8 mouse cellular contexts compared by ENCODE assay signal in the genomic region with DNA sequence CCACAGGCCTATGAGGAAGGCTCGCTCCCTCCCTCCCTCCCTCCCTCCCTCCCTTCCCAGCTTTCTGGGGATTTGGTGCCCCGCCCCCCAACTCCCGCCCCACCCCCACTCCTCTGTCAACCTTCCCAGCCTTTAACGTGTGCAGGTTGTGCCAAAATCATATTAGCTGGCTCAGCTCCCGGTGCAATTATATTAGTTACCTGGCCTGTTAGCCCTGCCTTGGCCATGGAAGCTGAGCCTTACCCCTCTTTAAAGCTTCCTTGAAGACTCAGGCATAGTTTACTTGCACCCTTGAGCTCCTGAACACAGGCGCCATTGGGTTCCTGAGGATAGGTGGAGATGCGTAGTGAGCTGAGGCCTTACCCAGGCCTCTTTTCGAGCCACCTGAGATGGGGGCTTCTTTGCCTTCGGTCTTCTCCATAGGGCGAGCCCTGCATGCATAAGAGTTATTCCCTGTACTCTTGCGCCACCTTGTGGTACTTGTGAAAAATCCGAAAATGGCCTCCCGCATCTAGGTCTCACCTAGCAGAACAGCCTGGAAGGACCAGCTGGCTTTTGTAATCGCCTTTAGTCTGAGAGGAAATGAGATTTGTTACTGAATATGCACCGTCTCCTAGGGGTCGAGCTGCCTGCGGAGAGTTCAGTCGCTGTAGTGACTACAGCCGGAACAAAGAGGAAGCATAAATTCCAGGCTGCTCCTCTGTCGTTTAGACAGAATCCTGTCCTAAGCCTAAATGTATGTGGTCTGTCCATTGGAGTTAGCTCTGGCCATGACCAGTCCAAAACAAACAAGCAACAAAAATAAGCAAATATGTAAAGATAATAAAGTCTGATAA. TPM values are rescaled to one million over a fixed set of nuclear protein-coding genes. Genes with fewer than 3 reads are reported as not detected.
DNase-seq lines count a peak whose midpoint lies in the region; ATAC-seq and TF ChIP-seq lines count a peak whose summit lies in the region.

No protein-coding gene starts in this region.

- H3K4me2 ChIP-seq in lung, embryonic 14.5 days = no peak overlapping the region

- peak; percentile 98 for ATAC-seq in frontal cortex, adult (ENCODE audit: low TSS enrichment)
- ATAC-seq in hematopoietic stem cell, adult 5-6 weeks (replicated peaks in 1 of 2; ENCODE audit: insufficient read depth in 1 of 2, low FRiP score in 2 of 2, low TSS enrichment in 1 of 2, low read depth in 1 of 2, poor library complexity in 2 of 2, severe bottlenecking in 2 of 2) = peak; percentile 80 to 88
- peak; percentile 76 for ATAC-seq in lung, embryonic 14.5 days (ENCODE audit: insufficient read depth)

- TF ChIP-seq EP300 in MEL (IDR thresholded peaks at IDR 0.05; ENCODE audit: low read depth in 1 of 2, low read length in 2 of 2) = no peak

- no peak for TF ChIP-seq POLR2A in MEL (IDR thresholded peaks at IDR 0.05; ENCODE audit: control insufficient read depth in 1 of 2, insufficient read depth in 1 of 2, low read depth in 1 of 2, low read length in 2 of 2, poor library complexity in 1 of 2)
- TF ChIP-seq POLR2A in cerebellum, adult 2 months (IDR thresholded peaks at IDR 0.05; ENCODE audit: borderline replicate concordance, insufficient read depth, low read length) = no peak
- TF ChIP-seq POLR2A in olfactory bulb, adult 2 months (IDR thresholded peaks at IDR 0.05; ENCODE audit: insufficient read depth, low read depth, low read length) = no peak
- TF ChIP-seq POLR2A in thymus, adult 2 months (IDR thresholded peaks at IDR 0.05; ENCODE audit: control insufficient read depth, extremely low read depth, insufficient read depth, low read length, poor library complexity) = no peak

- H3K27me3 ChIP-seq in MEL (ENCODE audit: control insufficient read depth in 1 of 2, insufficient read depth in 2 of 2, low read length in 2 of 2) = no peaks in the 10 kb centered on the region
- H3K27me3 ChIP-seq in cerebellum, adult 2 months (ENCODE audit: control insufficient read depth, insufficient read depth, low read length) = no peaks in the 10 kb centered on the region
- H3K27me3 ChIP-seq in lung, embryonic 14.5 days (ENCODE audit: insufficient read depth, low read length) = no peaks in the 10 kb centered on the region
- H3K27me3 ChIP-seq in thymus, adult 2 months (ENCODE audit: control insufficient read depth, insufficient read depth, low read length) = no peaks in the 10 kb centered on the region

- no peaks in the 10 kb centered on the region for H3K79me2 ChIP-seq in MEL (ENCODE audit: control insufficient read depth, insufficient read depth, low read length, poor library complexity)

- H3K9me3 ChIP-seq in MEL (replicated peaks; ENCODE audit: insufficient read depth, low read length) = no peaks in the 10 kb centered on the region
- H3K9me3 ChIP-seq in lung, embryonic 14.5 days (ENCODE audit: low read depth, low read length) = no peaks in the 10 kb centered on the region

- peak; percentile 98 for TF ChIP-seq RAD21 in MEL (IDR thresholded peaks at IDR 0.05; ENCODE audit: low read depth, low read length)

- H3K4me3 ChIP-seq in MEL (ENCODE audit: control insufficient read depth in 1 of 2, insufficient read depth in 1 of 2, low read depth in 2 of 2, low read length in 2 of 2) = no peak overlapping the region; a peak in 1 of 4 replicates
- peak overlapping the region; percentile 39 for H3K4me3 ChIP-seq in cerebellum, adult 2 months (replicated peaks; ENCODE audit: insufficient read depth, low read depth, low read length)
- no peak overlapping the region for H3K4me3 ChIP-seq in lung, embryonic 14.5 days (ENCODE audit: low read depth, low read length)
- no peak overlapping the region for H3K4me3 ChIP-seq in olfactory bulb, adult 2 months (ENCODE audit: insufficient read depth, low read depth, low read length)
- no peak overlapping the region for H3K4me3 ChIP-seq in thymus, adult 2 months (ENCODE audit: control insufficient read depth, insufficient read depth, low read length)

- peak; percentile 61 to 94 (median 74) for TF ChIP-seq CTCF in MEL (IDR thresholded peaks at IDR 0.05 in 2 of 3, conservative IDR thresholded peaks at IDR 0.05 in 1 of 3; ENCODE audit: control insufficient read depth in 1 of 3, insufficient read depth in 1 of 3, low read depth in 2 of 3, low read length in 3 of 3, poor library complexity in 1 of 3, severe bottlenecking in 1 of 3)
- TF ChIP-seq CTCF in cerebellum, adult 2 months (IDR thresholded peaks at IDR 0.05; ENCODE audit: borderline replicate concordance, insufficient read depth, low read depth, low read length) = peak; percentile 80
- peak; percentile 93 for TF ChIP-seq CTCF in lung, embryonic 14.5 days (IDR thresholded peaks at IDR 0.05; ENCODE audit: low read depth)
- TF ChIP-seq CTCF in olfactory bulb, adult 2 months (IDR thresholded peaks at IDR 0.05; ENCODE audit: insufficient read depth, low read depth, low read length) = peak; percentile 52; the same call in 1 of the 2 replicates
- peak; percentile 41; the same call in 1 of the 2 replicates for TF ChIP-seq CTCF in thymus, adult 2 months (IDR thresholded peaks at IDR 0.05; ENCODE audit: borderline replicate concordance, control insufficient read depth, extremely low read depth, insufficient read depth, low read length, poor library complexity)

- 6% methylated on average over 20 of the region's 20 CpGs for WGBS in cerebellum, adult 2 months
- WGBS in lung, embryonic 14.5 days = 8% methylated on average over 20 of the region's 20 CpGs
- 6% methylated on average over 20 of the region's 20 CpGs for WGBS in olfactory bulb, adult 2 months
- WGBS in thymus, adult 2 months = 16% methylated on average over 20 of the region's 20 CpGs

- H3K9ac ChIP-seq in MEL (ENCODE audit: control insufficient read depth, low read depth, low read length, poor library complexity, severe bottlenecking) = no peak overlapping the region
- H3K9ac ChIP-seq in lung, embryonic 14.5 days = no peak overlapping the region

- no peak overlapping the region for H3K27ac ChIP-seq in MEL (ENCODE audit: control insufficient read depth, low read depth, low read length)
- H3K27ac ChIP-seq in cerebellum, adult 2 months (ENCODE audit: insufficient read depth, low read length) = no peak overlapping the region
- H3K27ac ChIP-seq in lung, embryonic 14.5 days (ENCODE audit: low read depth) = no peak overlapping the region
- no peak overlapping the region for H3K27ac ChIP-seq in olfactory bulb, adult 2 months (ENCODE audit: insufficient read depth, low read depth, low read length)
- no peak overlapping the region for H3K27ac ChIP-seq in thymus, adult 2 months (ENCODE audit: control insufficient read depth, insufficient read depth, low read length)

- H3K4me1 ChIP-seq in MEL (ENCODE audit: control insufficient read depth in 1 of 2, insufficient read depth in 2 of 2, low read length in 2 of 2) = no peaks in the 10 kb centered on the region
- H3K4me1 ChIP-seq in cerebellum, adult 2 months (ENCODE audit: control insufficient read depth, insufficient read depth, low read length) = no peaks in the 10 kb centered on the region
- H3K4me1 ChIP-seq in lung, embryonic 14.5 days (ENCODE audit: insufficient read depth) = peaks cover 5% of the 10 kb centered on the region; the same call in 1 of the 2 replicates
- peaks cover 5% of the 10 kb centered on the region; the same call in 1 of the 2 replicates for H3K4me1 ChIP-seq in olfactory bulb, adult 2 months (ENCODE audit: control insufficient read depth, insufficient read depth, low read length)
- no peaks in the 10 kb centered on the region for H3K4me1 ChIP-seq in thymus, adult 2 months (replicated peaks; ENCODE audit: control insufficient read depth, insufficient read depth, low read length)

- DNase-seq in MEL (ENCODE audit: low read depth, low spot score) = peak; percentile 84
- DNase-seq in cerebellum, adult 2 months = peak; percentile 82 to 83
- DNase-seq in layer of hippocampus, adult 8-10 months (ENCODE audit: low spot score in 2 of 2) = peak; percentile 65 to 81
- peak; percentile 95 for DNase-seq in lung, embryonic 14.5 days
- DNase-seq in thymus, adult 2 months = peak; percentile 63

- no peaks in the 10 kb centered on the region for H3K36me3 ChIP-seq in MEL (ENCODE audit: control insufficient read depth in 1 of 2, insufficient read depth in 2 of 2, low read length in 2 of 2)
- no peaks in the 10 kb centered on the region for H3K36me3 ChIP-seq in lung, embryonic 14.5 days (ENCODE audit: insufficient read depth)
- no peaks in the 10 kb centered on the region for H3K36me3 ChIP-seq in thymus, adult 2 months (ENCODE audit: control insufficient read depth, insufficient read depth, low read length)

TF ChIP-seq in MEL, 35 proteins besides CTCF, POLR2A, EP300 and RAD21:
- no peak for TF ChIP-seq ZMIZ1 (IDR thresholded peaks at IDR 0.05; ENCODE audit: low read depth, low read length)
- TF ChIP-seq SMC3 (IDR thresholded peaks at IDR 0.05; ENCODE audit: low read depth, low read length) = peak; percentile 89
- TF ChIP-seq ZKSCAN1 (IDR thresholded peaks at IDR 0.05; ENCODE audit: low read depth, low read length) = no peak
- no peak for TF ChIP-seq JUND (IDR thresholded peaks at IDR 0.05; ENCODE audit: low read depth, low read length)
- TF ChIP-seq ZC3H11A (IDR thresholded peaks at IDR 0.05; ENCODE audit: low read depth, low read length) = peak; percentile 90
- TF ChIP-seq ETS1 (IDR thresholded peaks at IDR 0.05; ENCODE audit: low read depth, low read length) = no peak
- no peak for TF ChIP-seq BHLHE40 (IDR thresholded peaks at IDR 0.05; ENCODE audit: borderline replicate concordance, low read depth, low read length)
- no peak for TF ChIP-seq MYB (IDR thresholded peaks at IDR 0.05; ENCODE audit: low read depth, low read length)
- TF ChIP-seq GABPA (IDR thresholded peaks at IDR 0.05; ENCODE audit: low read depth, low read length) = no peak

RNA-seq across cellular contexts. Expression of a gene that starts 51.8 kb away (rescaled TPM):
- not detected in 2 replicates for total RNA-seq in MEL (2012; rRNA removed)
- not detected for polyA plus RNA-seq in MEL (2012; ENCODE audit: insufficient read depth in 1 of 2, insufficient read length in 2 of 2, low read depth in 1 of 2, low replicate concordance in 2 of 2, missing spikeins in 1 of 2)
- polyA plus RNA-seq in cerebellum, adult 2 months (2012; rRNA removed) = 3.7 and 4.5 TPM in 2 replicates
- total RNA-seq in hematopoietic stem cell, adult 5-6 weeks (2017) = 6.5 and 7.4 TPM in 2 replicates
- 1 to 10 TPM; 1.5 to 3.3 (median 1.9) TPM for total RNA-seq in layer of hippocampus, adult 8-10 months (2022)
- polyA plus RNA-seq in lung, embryonic 14.5 days (2014; fragmentation: Nextera tagmentation; extraction: Ambion mirVana) = 6.3 and 6.9 TPM in 2 replicates
- polyA plus RNA-seq in olfactory bulb, adult 2 months (2012; ENCODE audit: insufficient read depth, insufficient read length, low replicate concordance, missing spikeins) = not detected in 2 replicates
- polyA plus RNA-seq in thymus, adult 2 months (2012; rRNA removed) = 2.5 and 2.7 TPM in 2 replicates

Comparison
In these comparisons a context has a peak if more than half of its experiments do, and no peak if none do; other contexts are left out.
1. CTCF ChIP-seq: peak in every context shown above with its lines; median percentile 93 in lung, embryonic 14.5 days; 80 in cerebellum, adult 2 months; 74 in MEL; 52 in olfactory bulb, adult 2 months; 41 in thymus, adult 2 months.